Mouse (Mus musculus) heart, postnatal 0 days (tissue): ENCODE results near the gene Il34. TPM values are rescaled to one million over a fixed set of nuclear protein-coding genes. Genes with fewer than 3 reads are reported as not detected.
A peak's percentile ranks its signal among the peaks of the same experiment; 100 is the strongest.

ENCODE experiments used
- ATAC-seq: fragments of 200-750 bp; cut with Nextera tagmentation; 2 replicates; pipeline ENCODE4 v1.8.0; 2017; ENCODE audit warnings: low read depth, moderate number of reproducible peaks, moderate library complexity; ENCODE audit not compliant: insufficient read depth
- DNase-seq: peaks from one replicate; pipeline ENCODE4 v3.0.0-alpha.2; 2016; ENCODE audit warnings: low spot score
- H3K27ac ChIP-seq: fragments of 300-500 bp; sonication (generic); 2 replicates; pipeline ENCODE4 v1.5.1; 2014; ENCODE audit warnings: low read depth, mild to moderate bottlenecking
- H3K27me3 ChIP-seq: fragments of 300-500 bp; sonication (generic); 2 replicates; pipeline ENCODE4 v1.6.1; 2014; ENCODE audit warnings: low read length, mixed read lengths; ENCODE audit not compliant: control insufficient read depth, insufficient read depth
- H3K36me3 ChIP-seq: fragments of 300-500 bp; sonication (generic); replicated peaks from 2 replicates; pipeline ENCODE4 v1.6.1; 2014; ENCODE audit warnings: low read length, mixed read lengths; ENCODE audit not compliant: control insufficient read depth, insufficient read depth
- H3K4me1 ChIP-seq: fragments of 300-500 bp; sonication (generic); 2 replicates; pipeline ENCODE4 v1.6.1; 2014; ENCODE audit warnings: antibody characterized with exemption; ENCODE audit not compliant: control insufficient read depth, insufficient read depth
- H3K4me2 ChIP-seq: fragments of 300-500 bp; sonication (generic); 2 replicates; pipeline ENCODE4 v1.6.1; 2014; ENCODE audit warnings: low read depth, mild to moderate bottlenecking, low read length, moderate library complexity
- H3K4me3 ChIP-seq: fragments of 300-500 bp; sonication (generic); 2 replicates; pipeline ENCODE4 v1.5.1; 2014; ENCODE audit warnings: low read depth, low read length
- H3K9ac ChIP-seq: fragments of 300-500 bp; sonication (generic); replicated peaks from 2 replicates; pipeline ENCODE4 v1.6.1; 2014; ENCODE audit warnings: low read depth, low read length, mixed read lengths
- H3K9me3 ChIP-seq: fragments of 300-500 bp; sonication (generic); replicated peaks from 2 replicates; pipeline ENCODE4 v1.6.1; 2016; ENCODE audit warnings: low read length; ENCODE audit not compliant: control insufficient read depth
- CTCF ChIP-seq: IDR thresholded peaks from 2 replicates; pipeline ENCODE4 v1.5.1; 2016; ENCODE audit warnings: antibody characterized with exemption, control low read depth, low read depth
- EP300 ChIP-seq: IDR thresholded peaks from 2 replicates; pipeline ENCODE4 v1.6.1; 2016; ENCODE audit warnings: antibody characterized with exemption, low read depth
- WGBS: fragments of 180-500 bp; shearing (Covaris S2); extraction: QIAGEN DNeasy Blood & Tissue Kit; methylation state at CpG from one replicate; pipeline ENCODE4 v1.1.7; 2014; 5-methylcytosine and 5-hydroxymethylcytosine counted together
- polyA plus RNA-seq: library from polyadenylated mRNA; unstranded; fragments of >200 nt; fragmentation: Nextera tagmentation; extraction: Ambion mirVana; gene quantifications from 2 replicates; pipeline ENCODE4 v1.2.1, GENCODE M21; 2015
- total RNA-seq: library from RNA; depleted of rRNA; stranded (reverse); fragments of >200 nt; gene quantifications from 2 replicates; pipeline ENCODE4 v1.2.3, GENCODE M21; 2014; ENCODE audit warnings: low replicate concordance

Gene Il34
- total and polyA plus RNA-seq, 2 experiments from 2014 or later, result 1.4 to 3.2 TPM

- Histone ChIP-seq H3K27ac (no peak overlapping the region), H3K9ac (no peak overlapping the region), H3K4me1 (peaks cover 48% of the 10 kb centered on the region), H3K4me3 (no peak overlapping the region), H3K9me3 (no peaks in the 10 kb centered on the region), H3K4me2 (no peak overlapping the region), H3K36me3 (no peaks in the 10 kb centered on the region), H3K27me3 (no peaks in the 10 kb centered on the region)
- WGBS, result 85% methylated on average over 3 of the region's 3 CpGs
- no peak for TF ChIP-seq CTCF
- TF ChIP-seq EP300, result no peak
- DNase-seq (no peak), ATAC-seq (no peak)
Observed at GRCm38 (mm10) chr8:110706288-110706870, 99.3 kb downstream of the Il34 start.

- Histone ChIP-seq H3K27me3 (no peaks in the 10 kb centered on the region), H3K4me1 (peaks cover 40% of the 10 kb centered on the region), H3K9ac (no peak overlapping the region), H3K9me3 (no peaks in the 10 kb centered on the region), H3K27ac (no peak overlapping the region), H3K36me3 (no peaks in the 10 kb centered on the region), H3K4me2 (no peak overlapping the region), H3K4me3 (no peak overlapping the region)
- DNase-seq (peak; percentile 16), ATAC-seq (0 out of 2 replicates have a peak, but pooled peaks have one; percentile 21)
- 52% methylated on average over 14 of the region's 14 CpGs for WGBS
- TF ChIP-seq CTCF, result no peak
Observed at GRCm38 (mm10) chr8:110705391-110706287, 100.1 kb downstream of the Il34 start.

GRCm38 (mm10) chr8:110704103-110704502 is 101.6 kb downstream of the Il34 start:
- H3K36me3 ChIP-seq, result no peaks in the 10 kb centered on the region
- H3K9ac ChIP-seq, result no peak overlapping the region
- ATAC-seq, result no peak
- DNase-seq, result no peak
- 0 out of 2 replicates have a peak overlapping the region, but pooled peaks have one; percentile 43 for H3K27ac ChIP-seq
- no peak for TF ChIP-seq CTCF
- TF ChIP-seq EP300, result no peak
- H3K9me3 ChIP-seq, result no peaks in the 10 kb centered on the region
- no peak overlapping the region for H3K4me3 ChIP-seq
- H3K4me1 ChIP-seq, result peaks cover 29% of the 10 kb centered on the region
- 66% methylated on average over 3 of the region's 3 CpGs for WGBS
- no peaks in the 10 kb centered on the region for H3K27me3 ChIP-seq
- no peak overlapping the region for H3K4me2 ChIP-seq

GRCm38 (mm10) chr8:110703460-110704061 is 102.2 kb downstream of the Il34 start:
- DNase-seq, result peak; percentile 48
- Histone ChIP-seq H3K27me3 (no peaks in the 10 kb centered on the region), H3K36me3 (no peaks in the 10 kb centered on the region), H3K4me3 (no peak overlapping the region), H3K4me1 (peaks cover 29% of the 10 kb centered on the region), H3K9me3 (no peaks in the 10 kb centered on the region), H3K27ac (0 out of 2 replicates have a peak overlapping the region, but pooled peaks have one; percentile 43), H3K4me2 (no peak overlapping the region), H3K9ac (no peak overlapping the region)
- no peak for TF ChIP-seq CTCF
- TF ChIP-seq EP300, result no peak
- 28% methylated on average over 9 of the region's 9 CpGs for WGBS
- ATAC-seq, result no peak

GRCm38 (mm10) chr8:110702636-110703459 is 102.9 kb downstream of the Il34 start:
- no peaks in the 10 kb centered on the region for H3K36me3 ChIP-seq
- WGBS, result 52% methylated on average over 9 of the region's 9 CpGs
- H3K27me3 ChIP-seq, result no peaks in the 10 kb centered on the region
- peaks cover 29% of the 10 kb centered on the region for H3K4me1 ChIP-seq
- no peaks in the 10 kb centered on the region for H3K9me3 ChIP-seq
- H3K4me2 ChIP-seq, result no peak overlapping the region
- no peak overlapping the region for H3K4me3 ChIP-seq
- H3K27ac ChIP-seq, result 0 out of 2 replicates have a peak overlapping the region, but pooled peaks have one; percentile 43
- no peak overlapping the region; the same call in 1 of the 2 replicates for H3K9ac ChIP-seq
- no peak for TF ChIP-seq EP300
- no peak for TF ChIP-seq CTCF
- DNase-seq (no peak), ATAC-seq (no peak)
